Mouse (Mus musculus) embryonic facial prominence, embryonic 14.5 days (tissue): ENCODE results near the gene Sap18. TPM values are rescaled to one million over a fixed set of nuclear protein-coding genes. Genes with fewer than 3 reads are reported as not detected.
"Not testable (repeated sequence)": the region's sequence is repeated elsewhere in the genome, so short reads cannot be mapped to it uniquely, and the experiment has no call there.

ENCODE experiments used
- ATAC-seq: fragments of 200-750 bp; cut with Nextera tagmentation; 2 replicates; pipeline ENCODE4 v1.8.0; 2017; ENCODE audit warnings: low read depth, moderate number of reproducible peaks, moderate TSS enrichment
- DNase-seq: peaks from one replicate; pipeline ENCODE4 v3.0.0-alpha.2; 2015; ENCODE audit warnings: low spot score
- H3K27ac ChIP-seq: fragments of 300-500 bp; sonication (generic); replicated peaks from 2 replicates; pipeline ENCODE4 v1.5.1; 2014; ENCODE audit warnings: low read depth, mild to moderate bottlenecking, low read length, moderate library complexity
- H3K27me3 ChIP-seq: fragments of 300-500 bp; sonication (generic); replicated peaks from 2 replicates; pipeline ENCODE4 v1.6.1; 2014; ENCODE audit warnings: low read length; ENCODE audit not compliant: control insufficient read depth, insufficient read depth
- H3K36me3 ChIP-seq: fragments of 300-500 bp; sonication (generic); 2 replicates; pipeline ENCODE4 v1.6.1; 2014; ENCODE audit warnings: low read length, mixed read lengths; ENCODE audit not compliant: control insufficient read depth, insufficient read depth
- H3K4me1 ChIP-seq: fragments of 300-500 bp; sonication (generic); 2 replicates; pipeline ENCODE4 v1.6.1; 2014; ENCODE audit warnings: antibody characterized with exemption, low read length; ENCODE audit not compliant: control insufficient read depth, insufficient read depth
- H3K4me2 ChIP-seq: fragments of 300-500 bp; sonication (generic); 2 replicates; pipeline ENCODE4 v1.6.1; 2014; ENCODE audit warnings: low read depth, mild to moderate bottlenecking, low read length, moderate library complexity, mixed read lengths
- H3K4me3 ChIP-seq: fragments of 300-500 bp; sonication (generic); 2 replicates; pipeline ENCODE4 v1.5.1; 2014; ENCODE audit warnings: low read depth, mild to moderate bottlenecking, low read length
- H3K9ac ChIP-seq: fragments of 300-500 bp; sonication (generic); 2 replicates; pipeline ENCODE4 v1.6.1; 2014; ENCODE audit warnings: low read depth, mild to moderate bottlenecking, low read length, moderate library complexity, mixed read lengths
- H3K9me3 ChIP-seq: fragments of 300-500 bp; sonication (generic); 2 replicates; pipeline ENCODE4 v1.6.1; 2016; ENCODE audit warnings: low read length; ENCODE audit not compliant: control insufficient read depth
- WGBS: fragments of 180-500 bp; shearing (Covaris S2); extraction: QIAGEN DNeasy Blood & Tissue Kit; methylation state at CpG from one replicate; pipeline ENCODE4 v1.1.7; 2014; 5-methylcytosine and 5-hydroxymethylcytosine counted together
- microRNA-seq: library from miRNA; unstranded; fragments of <30 nt; microRNA quantifications from one replicate; pipeline ENCODE4, GENCODE M21; 2016; ENCODE audit warnings: borderline number of aligned reads
- polyA plus RNA-seq: library from polyadenylated mRNA; unstranded; fragments of >200 nt; fragmentation: Nextera tagmentation; extraction: Ambion mirVana; gene quantifications from 2 replicates; pipeline ENCODE4 v1.2.1, GENCODE M21; 2014

Sap18 gene
- polyA plus RNA-seq, 1 experiment from 2014 or later, result 19.6 TPM

GRCm38 (mm10) chr14:57848061-57848460 is 50.1 kb downstream of the Sap18 start:
- peaks cover 65% of the 10 kb centered on the region for H3K36me3 ChIP-seq

DNA sequence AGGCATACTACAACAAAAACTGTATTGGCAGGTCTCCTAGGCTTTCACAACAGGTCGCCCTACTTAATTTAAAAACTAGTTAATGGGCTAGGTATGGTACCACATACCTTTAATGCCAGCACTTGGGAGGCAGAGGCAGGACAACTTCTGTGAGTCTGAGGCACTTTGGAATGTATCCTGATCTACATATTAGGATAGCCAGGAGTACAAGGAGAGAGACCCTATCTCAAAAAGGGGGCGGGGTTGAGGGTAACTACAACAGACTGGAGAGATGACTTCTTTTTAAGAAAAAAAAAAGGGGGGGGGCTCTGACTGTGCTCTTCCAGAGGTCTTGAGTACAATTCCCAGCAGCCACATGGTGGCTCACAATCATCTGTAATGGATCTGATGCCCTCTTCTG is 50.7 kb downstream of the Sap18 start:
- DNase-seq, result no peak
- no peak for ATAC-seq
- 91% methylated on average over 2 of the region's 2 CpGs for WGBS
- H3K4me1 ChIP-seq, result no peaks in the 10 kb centered on the region
- no peaks in the 10 kb centered on the region for H3K27me3 ChIP-seq
- H3K36me3 ChIP-seq, result peaks cover 71% of the 10 kb centered on the region
- H3K9ac ChIP-seq, result no peak overlapping the region
- H3K4me3 ChIP-seq, result no peak overlapping the region
- H3K4me2 ChIP-seq, result no peak overlapping the region
- H3K27ac ChIP-seq, result no peak overlapping the region
- no peaks in the 10 kb centered on the region for H3K9me3 ChIP-seq

More at GRCm38 (mm10) chr14:57848061-57848460, 50.1 kb downstream of the Sap18 start:
- not testable (repeated sequence) for H3K9ac ChIP-seq, DNase-seq, ATAC-seq, H3K4me1 ChIP-seq, H3K4me3 ChIP-seq, H3K27me3 ChIP-seq, H3K27ac ChIP-seq, H3K9me3 ChIP-seq, H3K4me2 ChIP-seq
- WGBS, result 84% methylated on average over 5 of the region's 5 CpGs

GRCm38 (mm10) chr14:57850330-57850729 is 52.4 kb downstream of the Sap18 start:
- no peak for DNase-seq
- 84% methylated on average over 3 of the region's 3 CpGs for WGBS
- ATAC-seq, result no peak
- H3K4me2 ChIP-seq, result no peak overlapping the region
- H3K4me1 ChIP-seq, result no peaks in the 10 kb centered on the region
- no peaks in the 10 kb centered on the region for H3K27me3 ChIP-seq
- H3K27ac ChIP-seq, result no peak overlapping the region
- no peak overlapping the region for H3K4me3 ChIP-seq
- H3K36me3 ChIP-seq, result peaks cover 59% of the 10 kb centered on the region
- H3K9me3 ChIP-seq, result no peaks in the 10 kb centered on the region
- no peak overlapping the region for H3K9ac ChIP-seq

- ATAC-seq, result no peak
- no peaks in the 10 kb centered on the region for H3K9me3 ChIP-seq
- no peak overlapping the region for H3K4me3 ChIP-seq
- H3K9ac ChIP-seq, result no peak overlapping the region
- no peak overlapping the region for H3K4me2 ChIP-seq
- WGBS, result 90% methylated on average over 2 of the region's 2 CpGs
- H3K27me3 ChIP-seq, result no peaks in the 10 kb centered on the region
- no peak overlapping the region for H3K27ac ChIP-seq
- no peaks in the 10 kb centered on the region for H3K4me1 ChIP-seq
- H3K36me3 ChIP-seq, result peaks cover 62% of the 10 kb centered on the region
- DNase-seq, result no peak
Measured at GRCm38 (mm10) chr14:57852961-57853360, 55.0 kb downstream of the Sap18 start.

- not testable (repeated sequence) for H3K4me1 ChIP-seq, H3K27me3 ChIP-seq, DNase-seq, H3K9ac ChIP-seq, ATAC-seq, H3K4me3 ChIP-seq, H3K4me2 ChIP-seq, H3K27ac ChIP-seq, H3K9me3 ChIP-seq
- H3K36me3 ChIP-seq, result peaks cover 55% of the 10 kb centered on the region
Measured at GRCm38 (mm10) chr14:57856037-57856436, 58.1 kb downstream of the Sap18 start.

Small RNA genes lying within 50 kb of the gene (microRNA-seq; reads per million reads assigned to microRNA genes)
- not detected for gene Mir3077

Other genes with a start within 250 kb of the Sap18 start
- 87.2 and 105 TPM in 2 replicates for gene Eef1akmt1, start 226.6 kb upstream of the Sap18 start, polyA plus RNA-seq
- gene Xpo4, start 132.8 kb upstream of the Sap18 start, polyA plus RNA-seq, result 23.0 and 26.5 TPM in 2 replicates
- not detected in 2 replicates for gene Gm49361, start 52.1 kb upstream of the Sap18 start, polyA plus RNA-seq
- gene Lats2, start 39.8 kb upstream of the Sap18 start, polyA plus RNA-seq, result 22.7 and 23.9 TPM in 2 replicates
- gene Ska3, start 28.0 kb downstream of the Sap18 start, polyA plus RNA-seq, result 15.3 and 17.2 TPM in 2 replicates
- gene Mrpl57, start 28.1 kb downstream of the Sap18 start, polyA plus RNA-seq, result 151 and 161 TPM in 2 replicates
- gene Zdhhc20, start 92.1 kb downstream of the Sap18 start, polyA plus RNA-seq, result 49.6 and 52.8 TPM in 2 replicates
- gene Micu2, start 201.1 kb downstream of the Sap18 start, polyA plus RNA-seq, result 63.1 and 67.7 TPM in 2 replicates